Mouse (Mus musculus) kidney, adult 2 months (tissue): ENCODE measurements around the gene Macrod2. TPM values are rescaled to one million over a fixed set of nuclear protein-coding genes. Genes with fewer than 3 reads are reported as not detected.

Source experiments
- DNase-seq: peaks from one replicate; pipeline ENCODE4 v3.0.0; 2021
- H3K27ac ChIP-seq: fragments of 200-500 bp; 2 replicates; pipeline ENCODE4 v1.5.1; 2012; ENCODE audit warnings: low read depth, low read length, control low read depth, inconsistent platforms; ENCODE audit not compliant: insufficient read depth
- H3K27me3 ChIP-seq: fragments of 200-500 bp; replicated peaks from 2 replicates; pipeline ENCODE4 v1.6.1; 2012; ENCODE audit warnings: mild to moderate bottlenecking, moderate library complexity, low read length, inconsistent platforms; ENCODE audit not compliant: control insufficient read depth, insufficient read depth
- H3K36me3 ChIP-seq: fragments of 200-500 bp; 2 replicates; pipeline ENCODE4 v1.6.1; 2012; ENCODE audit warnings: mild to moderate bottlenecking, moderate library complexity, low read length, inconsistent platforms; ENCODE audit not compliant: control insufficient read depth, insufficient read depth
- H3K4me1 ChIP-seq: fragments of 200-500 bp; 2 replicates; pipeline ENCODE4 v1.6.1; 2011; ENCODE audit warnings: low read length; ENCODE audit not compliant: control insufficient read depth, insufficient read depth
- H3K4me3 ChIP-seq: fragments of 200-500 bp; 2 replicates; pipeline ENCODE4 v1.5.1; 2011; ENCODE audit warnings: mild to moderate bottlenecking, low read depth, low read length, control low read depth; ENCODE audit not compliant: insufficient read depth
- CTCF ChIP-seq: fragments of 200-500 bp; conservative IDR thresholded peaks from 2 replicates; pipeline ENCODE4 v1.5.1; 2011; ENCODE audit warnings: low read depth, mild to moderate bottlenecking, control low read depth, low read length, moderate library complexity, mixed read lengths; ENCODE audit not compliant: insufficient read depth, insufficient read length
- POLR2A ChIP-seq: fragments of 200-500 bp; IDR thresholded peaks from one replicate; pipeline ENCODE4 v1.6.1; 2011; ENCODE audit warnings: low read depth, low read length, control low read depth
- WGBS: fragments of 180-500 bp; shearing (Covaris S2); methylation state at CpG from one replicate; pipeline ENCODE4 v1.1.7; 2018; 5-methylcytosine and 5-hydroxymethylcytosine counted together
- polyA plus RNA-seq: library from polyadenylated mRNA; depleted of rRNA; stranded (reverse); fragments of >200 nt; gene quantifications from 2 replicates; pipeline ENCODE4 v1.2.3, GENCODE M21; 2012

The Macrod2 gene
- polyA plus RNA-seq, 1 experiment: 9.8 TPM

DNA sequence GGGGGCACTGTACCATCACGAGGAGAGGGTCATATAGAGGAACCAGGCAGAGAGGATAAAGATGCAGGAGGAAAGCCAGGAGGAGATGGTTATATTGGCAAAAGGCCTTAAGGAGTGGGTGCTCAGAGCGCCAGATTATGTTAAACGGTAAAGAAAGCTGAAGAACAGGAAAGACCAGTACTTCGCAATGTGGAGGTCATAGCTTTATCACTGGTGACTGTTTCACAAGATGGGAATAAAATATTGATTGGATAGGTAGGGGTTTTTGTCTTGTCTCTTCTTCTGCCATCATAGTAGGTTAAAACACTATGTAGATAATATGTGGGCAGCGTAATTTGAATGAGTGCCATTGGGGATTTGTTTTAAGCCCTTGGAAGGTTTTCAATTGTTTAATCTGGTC is 816.2 kb downstream of the Macrod2 start:
- Histone ChIP-seq H3K27me3 (no peaks in the 10 kb centered on the region), H3K36me3 (no peaks in the 10 kb centered on the region), H3K4me3 (no peak overlapping the region), H3K4me1 (no peaks in the 10 kb centered on the region), H3K27ac (no peak overlapping the region)
- 85% methylated on average over 5 of the region's 5 CpGs for WGBS
- TF ChIP-seq CTCF (no peak), POLR2A (no peak)
- DNase-seq: no peak

DNA sequence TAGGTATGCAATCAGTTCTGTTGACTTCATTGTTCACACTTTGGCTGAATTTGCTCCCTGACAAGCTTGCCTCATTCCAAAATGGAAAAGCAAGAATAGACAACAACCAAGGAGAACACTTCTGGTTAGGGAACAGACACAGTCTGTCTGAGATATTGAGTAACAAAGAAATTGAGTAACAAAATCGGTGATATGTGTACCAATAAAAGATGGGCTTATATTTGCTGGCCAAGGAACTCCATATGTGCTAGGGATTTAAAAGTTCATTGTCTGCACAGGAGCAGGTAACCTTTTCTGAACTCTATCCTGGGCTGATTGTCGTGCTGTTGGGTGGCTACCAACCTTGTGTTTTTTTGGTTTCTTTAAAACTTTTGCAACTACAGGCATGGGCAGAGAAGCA is 817.2 kb downstream of the Macrod2 start:
- 96% methylated on average over 2 of the region's 2 CpGs for WGBS

DNA sequence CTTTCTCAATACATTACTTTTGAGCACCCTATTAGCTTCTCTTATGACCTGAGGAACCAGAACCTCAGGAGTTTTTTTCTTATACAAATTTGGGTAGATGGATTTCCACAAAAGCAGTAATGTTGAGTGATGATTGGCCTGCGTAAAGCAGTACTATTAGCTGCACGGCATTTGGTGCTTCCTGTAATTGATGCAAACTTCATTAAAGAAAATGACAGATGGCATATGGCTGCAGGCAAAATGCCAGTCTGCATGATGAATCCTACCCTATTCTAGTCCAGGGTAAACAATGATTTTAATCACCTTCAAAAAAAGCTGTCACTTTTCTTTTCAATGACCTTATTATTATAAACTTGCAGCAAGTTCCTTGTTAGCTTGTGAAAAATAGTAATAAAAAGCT is 822.4 kb downstream of the Macrod2 start:
- H3K36me3 ChIP-seq: no peaks in the 10 kb centered on the region
- no peaks in the 10 kb centered on the region for H3K27me3 ChIP-seq
- WGBS: 71% methylated on average over 2 of the region's 2 CpGs
- no peak for TF ChIP-seq POLR2A
- TF ChIP-seq CTCF: no peak
- H3K27ac ChIP-seq: no peak overlapping the region
- no peaks in the 10 kb centered on the region for H3K4me1 ChIP-seq
- no peak for DNase-seq
- no peak overlapping the region for H3K4me3 ChIP-seq

More for the DNA sequence above, 817.2 kb downstream of the Macrod2 start:
- Histone ChIP-seq H3K36me3 (no peaks in the 10 kb centered on the region), H3K27ac (no peak overlapping the region), H3K4me3 (no peak overlapping the region), H3K4me1 (no peaks in the 10 kb centered on the region), H3K27me3 (no peaks in the 10 kb centered on the region)
- TF ChIP-seq CTCF (no peak), POLR2A (no peak)
- DNase-seq: no peak

DNA sequence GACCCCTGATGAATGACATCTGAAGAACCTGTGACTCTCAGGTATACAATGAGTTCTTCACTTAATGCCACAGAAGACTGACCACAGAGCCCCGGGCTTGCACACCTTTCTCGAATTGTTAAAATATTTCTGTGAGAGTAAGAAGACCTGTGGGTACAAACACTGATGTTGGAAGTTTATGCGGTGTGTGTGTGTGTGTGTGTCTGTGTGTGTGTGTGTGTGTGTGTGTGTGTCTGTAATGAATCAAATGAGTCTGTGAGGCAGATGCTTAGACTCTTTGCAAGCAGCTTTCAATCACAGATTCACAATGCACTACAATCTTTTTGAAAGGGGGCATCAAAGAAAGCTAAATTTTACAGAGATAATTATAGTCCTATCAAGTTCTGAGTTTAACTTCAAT is 822.8 kb downstream of the Macrod2 start:
- no peaks in the 10 kb centered on the region for H3K27me3 ChIP-seq
- WGBS: 64% methylated on average over 3 of the region's 3 CpGs
- H3K36me3 ChIP-seq: no peaks in the 10 kb centered on the region
- DNase-seq: no peak
- no peak overlapping the region for H3K4me3 ChIP-seq
- no peak overlapping the region for H3K27ac ChIP-seq
- no peaks in the 10 kb centered on the region for H3K4me1 ChIP-seq
- no peak for TF ChIP-seq POLR2A
- no peak for TF ChIP-seq CTCF

DNA sequence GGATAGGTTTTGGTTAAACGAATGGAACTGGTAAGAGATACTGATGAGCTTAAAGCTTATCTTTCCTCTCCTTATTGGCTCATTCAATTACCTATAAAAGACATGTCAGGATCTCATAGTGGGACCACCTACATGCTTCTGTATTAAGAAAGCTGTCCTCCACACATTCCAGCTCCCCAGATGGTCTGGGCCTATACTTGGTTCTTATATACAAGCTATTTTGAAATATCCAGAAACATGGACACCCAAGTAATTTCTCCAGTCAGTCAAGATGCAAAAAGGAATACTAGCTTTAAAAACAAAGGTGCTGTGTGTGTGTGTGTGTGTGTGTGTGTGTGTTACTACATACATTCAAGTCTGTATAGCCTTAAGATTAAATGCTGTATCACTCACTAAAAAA is 833.7 kb downstream of the Macrod2 start:
- H3K27ac ChIP-seq: no peak overlapping the region
- DNase-seq: no peak
- TF ChIP-seq POLR2A: no peak
- no peak for TF ChIP-seq CTCF
- H3K27me3 ChIP-seq: no peaks in the 10 kb centered on the region
- H3K4me3 ChIP-seq: no peak overlapping the region
- WGBS: 93% methylated on average over 1 of the region's 1 CpGs
- no peaks in the 10 kb centered on the region for H3K4me1 ChIP-seq
- H3K36me3 ChIP-seq: no peaks in the 10 kb centered on the region

DNA sequence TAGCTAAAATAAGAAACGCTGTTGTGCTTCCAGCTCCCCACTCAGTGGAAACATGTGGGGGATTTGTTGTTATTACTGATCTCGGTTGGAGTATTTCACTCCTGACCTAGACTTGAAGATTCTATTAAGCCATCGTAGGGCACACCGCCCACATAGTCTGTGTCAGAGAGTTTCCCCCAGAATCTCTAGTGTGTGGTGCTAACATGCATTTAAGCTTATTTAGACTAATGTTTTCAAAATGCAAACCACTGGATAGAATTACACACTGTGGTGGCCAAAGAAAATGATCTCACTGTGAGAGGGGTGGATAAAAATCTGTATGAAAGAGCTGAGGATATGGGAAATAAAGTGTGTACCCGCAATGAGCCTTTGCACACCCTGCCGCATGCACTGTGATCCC is 834.7 kb downstream of the Macrod2 start:
- no peak overlapping the region for H3K27ac ChIP-seq
- DNase-seq: no peak
- H3K27me3 ChIP-seq: no peaks in the 10 kb centered on the region
- 57% methylated on average over 6 of the region's 6 CpGs for WGBS
- H3K4me1 ChIP-seq: no peaks in the 10 kb centered on the region
- H3K4me3 ChIP-seq: no peak overlapping the region
- no peaks in the 10 kb centered on the region for H3K36me3 ChIP-seq
- TF ChIP-seq CTCF: no peak
- TF ChIP-seq POLR2A: no peak

DNA sequence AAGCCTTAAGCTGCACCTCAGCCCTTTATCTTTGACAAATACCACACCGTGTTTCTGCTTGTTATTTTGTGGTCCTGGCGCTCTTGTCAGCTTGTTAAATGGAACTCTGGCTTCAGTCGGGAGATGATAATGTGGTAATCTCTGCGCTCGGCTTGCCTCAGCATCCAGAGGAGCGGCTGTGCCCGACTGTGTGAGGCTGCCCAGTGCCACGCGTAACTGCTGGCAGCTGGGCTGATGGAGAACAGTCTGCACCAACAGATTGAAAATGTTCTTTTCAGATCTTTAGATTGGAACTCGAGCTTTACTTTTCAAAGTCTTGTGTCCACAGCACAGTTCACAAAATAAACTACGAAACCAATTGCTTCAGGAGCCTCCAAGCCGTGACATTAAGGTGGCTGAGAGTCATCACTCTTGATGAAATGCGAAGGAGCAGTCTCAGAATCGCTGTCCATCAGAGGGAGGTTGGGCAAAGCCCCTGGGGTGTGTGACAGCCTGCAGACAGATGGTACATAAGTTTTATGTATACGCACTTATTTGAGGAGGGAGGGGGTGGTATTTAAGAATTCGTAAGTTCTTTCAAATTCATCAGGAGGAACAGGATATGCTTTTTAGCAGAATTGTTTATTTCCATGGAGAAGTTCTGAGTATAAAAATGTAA is 836.0 kb downstream of the Macrod2 start:
- no peaks in the 10 kb centered on the region for H3K36me3 ChIP-seq
- DNase-seq: no peak
- no peaks in the 10 kb centered on the region for H3K4me1 ChIP-seq
- 48% methylated on average over 16 of the region's 16 CpGs for WGBS
- H3K4me3 ChIP-seq: no peak overlapping the region
- TF ChIP-seq POLR2A (no peak), CTCF (no peak)
- no peaks in the 10 kb centered on the region for H3K27me3 ChIP-seq
- H3K27ac ChIP-seq: no peak overlapping the region

DNA sequence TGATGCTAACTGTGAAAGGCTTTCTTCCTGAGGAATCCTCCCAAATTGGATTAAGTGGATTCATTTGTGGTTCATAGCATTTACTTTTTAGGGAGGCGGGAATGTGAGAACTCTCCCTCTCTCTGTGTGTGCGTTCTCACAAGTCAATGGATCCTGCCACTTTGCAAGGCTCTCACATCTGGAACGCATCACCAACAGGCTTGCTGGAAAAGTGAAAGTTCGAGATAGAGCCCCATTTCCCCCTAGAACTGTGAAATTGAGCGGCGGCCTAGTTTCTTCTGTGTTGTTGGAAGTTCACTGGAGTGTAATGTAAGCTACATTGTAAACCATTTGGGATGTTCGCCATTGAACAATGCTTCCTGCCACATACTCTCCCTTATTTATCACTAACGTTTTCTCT is 839.2 kb downstream of the Macrod2 start:
- Histone ChIP-seq H3K4me3 (no peak overlapping the region), H3K27ac (no peak overlapping the region), H3K27me3 (no peaks in the 10 kb centered on the region), H3K4me1 (no peaks in the 10 kb centered on the region), H3K36me3 (no peaks in the 10 kb centered on the region)
- 56% methylated on average over 8 of the region's 8 CpGs for WGBS
- TF ChIP-seq POLR2A (no peak), CTCF (no peak)
- DNase-seq: no peak
